7 mouse cellular contexts compared by ENCODE assay signal in genomic region chr11:116434967-116435752, GRCm38 (mm10). TPM values are rescaled to one million over a fixed set of nuclear protein-coding genes. Genes with fewer than 3 reads are reported as not detected.
DNase-seq lines count a peak whose midpoint lies in the region; ATAC-seq and TF ChIP-seq lines count a peak whose summit lies in the region.

No protein-coding gene starts in this region.

- H3K9me3 ChIP-seq in forebrain, postnatal 0 days (ENCODE audit: low read length), result no peaks in the 10 kb centered on the region
- H3K9me3 ChIP-seq in limb, embryonic 12.5 days, result no peaks in the 10 kb centered on the region
- H3K9me3 ChIP-seq in stomach, embryonic 15.5 days, result no peaks in the 10 kb centered on the region

- peak overlapping the region; percentile 92 for H3K27ac ChIP-seq in forebrain, postnatal 0 days (ENCODE audit: low read depth, low read length)
- H3K27ac ChIP-seq in limb, embryonic 12.5 days, result peak overlapping the region; percentile 94
- H3K27ac ChIP-seq in stomach, embryonic 15.5 days, result peak overlapping the region; percentile 85

- peak overlapping the region; percentile 84 for H3K9ac ChIP-seq in forebrain, postnatal 0 days
- peak overlapping the region; percentile 94 for H3K9ac ChIP-seq in limb, embryonic 12.5 days (replicated peaks)
- peak overlapping the region; percentile 70; the same call in 1 of the 2 replicates for H3K9ac ChIP-seq in stomach, embryonic 15.5 days

- H3K4me2 ChIP-seq in forebrain, postnatal 0 days (ENCODE audit: low read depth), result peak overlapping the region; percentile 73
- H3K4me2 ChIP-seq in limb, embryonic 12.5 days, result peak overlapping the region; percentile 83
- peak overlapping the region; percentile 61 for H3K4me2 ChIP-seq in stomach, embryonic 15.5 days

- peaks cover 16% of the 10 kb centered on the region for H3K36me3 ChIP-seq in forebrain, postnatal 0 days (ENCODE audit: insufficient read depth)
- H3K36me3 ChIP-seq in limb, embryonic 12.5 days, result peaks cover 32% of the 10 kb centered on the region
- H3K36me3 ChIP-seq in stomach, embryonic 15.5 days, result 0 out of 2 replicates have a peak, but pooled peaks cover 5% of the 10 kb centered on the region

- 0 out of 2 replicates have a peak, but pooled peaks cover 4% of the 10 kb centered on the region for H3K4me1 ChIP-seq in forebrain, postnatal 0 days (ENCODE audit: insufficient read depth)
- H3K4me1 ChIP-seq in limb, embryonic 12.5 days (replicated peaks), result peaks cover 33% of the 10 kb centered on the region
- H3K4me1 ChIP-seq in stomach, embryonic 15.5 days, result peaks cover 35% of the 10 kb centered on the region

- no peak for TF ChIP-seq CTCF in forebrain, postnatal 0 days (IDR thresholded peaks at IDR 0.05; ENCODE audit: low read depth)

- peak; percentile 17 for DNase-seq in 3T3-L1 (ENCODE audit: low read depth, low spot score)
- peak; percentile 67 for DNase-seq in CD4-positive helper T cell, adult 2 months (ENCODE audit: low read depth, low spot score)
- DNase-seq in forebrain, postnatal 0 days, result no peak
- no peak for DNase-seq in c-Kit-positive CD71-positive TER-119-positive erythroid progenitor cells, embryonic 14.5 days (ENCODE audit: low spot score)
- no peak for DNase-seq in thymus, postnatal 10 days (ENCODE audit: low spot score in 2 of 2)

- H3K4me3 ChIP-seq in forebrain, postnatal 0 days (ENCODE audit: low read depth, low read length), result peak overlapping the region; percentile 75
- peak overlapping the region; percentile 93 for H3K4me3 ChIP-seq in limb, embryonic 12.5 days (replicated peaks)
- peak overlapping the region; percentile 68 for H3K4me3 ChIP-seq in stomach, embryonic 15.5 days (replicated peaks)

- H3K27me3 ChIP-seq in forebrain, postnatal 0 days (ENCODE audit: insufficient read depth, low read length), result no peaks in the 10 kb centered on the region; the same call in 1 of the 2 replicates
- 0 out of 2 replicates have a peak, but pooled peaks cover 3% of the 10 kb centered on the region for H3K27me3 ChIP-seq in limb, embryonic 12.5 days
- no peaks in the 10 kb centered on the region for H3K27me3 ChIP-seq in stomach, embryonic 15.5 days (replicated peaks)

- no peak for ATAC-seq in forebrain, postnatal 0 days
- no peak for ATAC-seq in limb, embryonic 12.5 days (ENCODE audit: insufficient number of reproducible peaks, insufficient read depth, low FRiP score, low TSS enrichment, low read depth)
- no peak for ATAC-seq in stomach, embryonic 15.5 days (ENCODE audit: insufficient read depth, low FRiP score, low read depth)

- 44% methylated on average over 12 of the region's 12 CpGs for WGBS in forebrain, postnatal 0 days
- WGBS in limb, embryonic 12.5 days, result 49% methylated on average over 12 of the region's 12 CpGs
- WGBS in stomach, embryonic 15.5 days, result 41% methylated on average over 12 of the region's 12 CpGs

RNA-seq across cellular contexts. Expression of gene Ubald2, which starts 1.3 kb away (rescaled TPM):
- total RNA-seq in forebrain, postnatal 0 days (2014; rRNA removed), result 88.0 and 127 TPM in 2 replicates
- polyA plus RNA-seq in forebrain, postnatal 0 days (2015; fragmentation: Nextera tagmentation; extraction: Ambion mirVana), result 50.6 and 68.5 TPM in 2 replicates
- 36.6 and 48.4 TPM in 2 replicates for polyA plus RNA-seq in limb, embryonic 12.5 days (2016; fragmentation: Nextera tagmentation; extraction: Ambion mirVana)
- 37.7 and 37.9 TPM in 2 replicates for polyA plus RNA-seq in stomach, embryonic 15.5 days (2015; fragmentation: Nextera tagmentation; extraction: Ambion mirVana)

RNA-seq across cellular contexts. Expression of gene Rnf157, which starts 22.3 kb away (rescaled TPM):
- total RNA-seq in forebrain, postnatal 0 days (2014; rRNA removed), result 92.7 and 105 TPM in 2 replicates
- 47.3 and 56.7 TPM in 2 replicates for polyA plus RNA-seq in forebrain, postnatal 0 days (2015; fragmentation: Nextera tagmentation; extraction: Ambion mirVana)
- 25.2 and 26.7 TPM in 2 replicates for polyA plus RNA-seq in limb, embryonic 12.5 days (2016; fragmentation: Nextera tagmentation; extraction: Ambion mirVana)
- 13.5 and 14.5 TPM in 2 replicates for polyA plus RNA-seq in stomach, embryonic 15.5 days (2015; fragmentation: Nextera tagmentation; extraction: Ambion mirVana)

RNA-seq across cellular contexts. Expression of gene Qrich2, which starts 30.9 kb away (rescaled TPM):
- total RNA-seq in forebrain, postnatal 0 days (2014; rRNA removed), result not detected in 2 replicates
- polyA plus RNA-seq in forebrain, postnatal 0 days (2015; fragmentation: Nextera tagmentation; extraction: Ambion mirVana), result not detected in 2 replicates
- 0.35 TPM in 2 replicates for polyA plus RNA-seq in limb, embryonic 12.5 days (2016; fragmentation: Nextera tagmentation; extraction: Ambion mirVana)
- polyA plus RNA-seq in stomach, embryonic 15.5 days (2015; fragmentation: Nextera tagmentation; extraction: Ambion mirVana), result 0.46 and 0.50 TPM in 2 replicates

RNA-seq across cellular contexts. Expression of gene Prpsap1, which starts 58.8 kb away (rescaled TPM):
- total RNA-seq in forebrain, postnatal 0 days (2014; rRNA removed), result 92.2 and 96.0 TPM in 2 replicates
- polyA plus RNA-seq in forebrain, postnatal 0 days (2015; fragmentation: Nextera tagmentation; extraction: Ambion mirVana), result 143 and 158 TPM in 2 replicates
- polyA plus RNA-seq in limb, embryonic 12.5 days (2016; fragmentation: Nextera tagmentation; extraction: Ambion mirVana), result 186 and 199 TPM in 2 replicates
- polyA plus RNA-seq in stomach, embryonic 15.5 days (2015; fragmentation: Nextera tagmentation; extraction: Ambion mirVana), result 196 and 218 TPM in 2 replicates

Comparison
In these comparisons a context has a peak if more than half of its experiments do, and no peak if none do; other contexts are left out.
1. DNase-seq: peak in 3T3-L1 (single experiment) and CD4-positive helper T cell, adult 2 months (single experiment); none in forebrain, postnatal 0 days (single experiment), c-Kit-positive CD71-positive TER-119-positive erythroid progenitor cells, embryonic 14.5 days (single experiment) and thymus, postnatal 10 days (0 of 2).
2. Peak in every context shown above with its lines, with median percentiles within 50 percentile points of each other: H3K27ac ChIP-seq, H3K4me2 ChIP-seq, H3K4me3 ChIP-seq and H3K9ac ChIP-seq.